Mouse (Mus musculus) testis, adult 2 months (tissue): ENCODE data around the gene Gm28308.

Source experiments
- CTCF ChIP-seq: fragments of 200-500 bp; IDR thresholded peaks from 2 replicates; pipeline ENCODE4 v1.5.1; 2012; ENCODE audit warnings: low read depth, mild to moderate bottlenecking, inconsistent platforms, low read length, moderate library complexity; ENCODE audit not compliant: control insufficient read depth, insufficient read depth, insufficient replicate concordance
- POLR2A ChIP-seq: fragments of 200-500 bp; IDR thresholded peaks from 2 replicates; pipeline ENCODE4 v1.6.1; 2012; ENCODE audit warnings: low read depth, mild to moderate bottlenecking, inconsistent platforms, low read length, moderate library complexity; ENCODE audit not compliant: control insufficient read depth

DNA sequence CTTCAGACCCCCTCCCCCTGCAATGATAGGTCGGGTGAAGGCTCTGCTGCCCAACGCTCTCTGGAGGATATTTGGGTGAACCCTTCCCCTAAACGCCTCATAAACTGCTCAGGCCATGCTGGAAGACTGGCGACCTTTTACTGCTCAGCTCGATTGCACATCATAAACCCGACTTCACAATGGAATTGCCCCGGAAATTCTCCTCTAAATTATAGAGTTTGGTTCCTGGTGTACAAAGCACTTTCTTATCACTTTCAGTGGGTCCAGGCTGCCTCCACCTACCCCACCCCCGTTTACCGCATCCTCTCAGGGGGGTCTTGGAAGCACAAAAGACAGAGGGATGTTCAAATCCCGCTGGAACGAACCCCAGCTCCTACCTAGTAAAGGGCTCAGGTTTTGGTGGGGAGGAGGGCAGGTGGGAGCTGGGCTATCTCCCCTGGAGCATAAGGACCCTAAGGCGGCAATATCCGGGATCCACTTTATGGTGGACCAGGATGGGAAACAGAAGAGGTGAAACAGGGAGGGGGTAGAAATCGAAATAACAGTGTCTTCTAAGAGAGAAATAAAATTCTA, 5.6 kb upstream of the Gm28308 start:
- no peak for TF ChIP-seq POLR2A
- TF ChIP-seq CTCF: no peak
